Mouse (Mus musculus): ENCODE results near the gene Map4k5. TPM values are rescaled to one million over a fixed set of nuclear protein-coding genes. Genes with fewer than 3 reads are reported as not detected.

Gene Map4k5
- total and polyA plus RNA-seq, 3 experiments, result 7.0 to 8.5 TPM; not detected in 1

- TF ChIP-seq RAD21 (IDR thresholded peaks at IDR 0.05; ENCODE audit: low read depth, low read length), result peak; percentile 65
- TF ChIP-seq HCFC1 (IDR thresholded peaks at IDR 0.05; ENCODE audit: low read depth, low read length), result no peak
- TF ChIP-seq ZC3H11A (IDR thresholded peaks at IDR 0.05; ENCODE audit: low read depth, low read length), result peak; percentile 74
- TF ChIP-seq ZMIZ1 (IDR thresholded peaks at IDR 0.05; ENCODE audit: low read depth, low read length), result no peak
- TF ChIP-seq ELF1 (IDR thresholded peaks at IDR 0.05; ENCODE audit: low read depth, low read length), result no peak
- no peak for TF ChIP-seq MAFK (IDR thresholded peaks at IDR 0.05; ENCODE audit: borderline replicate concordance, low read depth, low read length)
- TF ChIP-seq RCOR1 (IDR thresholded peaks at IDR 0.05; ENCODE audit: low read depth, low read length), result no peak
- no peak for TF ChIP-seq ETS1 (IDR thresholded peaks at IDR 0.05; ENCODE audit: low read depth, low read length)
- TF ChIP-seq SMC3 (IDR thresholded peaks at IDR 0.05; ENCODE audit: low read depth, low read length), result peak; percentile 81
- TF ChIP-seq CTCF (IDR thresholded peaks at IDR 0.05 in 2 of 3, conservative IDR thresholded peaks at IDR 0.05 in 1 of 3; ENCODE audit: control insufficient read depth in 1 of 3, insufficient read depth in 1 of 3, low read depth in 2 of 3, low read length in 3 of 3, poor library complexity in 1 of 3, severe bottlenecking in 1 of 3), result peak; percentile 64 to 72 (median 68)
- TF ChIP-seq USF2 (IDR thresholded peaks at IDR 0.05; ENCODE audit: borderline replicate concordance in 1 of 2, insufficient read depth in 1 of 2, low read depth in 1 of 2, low read length in 2 of 2), result no peak
- no peak for TF ChIP-seq MAZ (IDR thresholded peaks at IDR 0.05; ENCODE audit: low read depth, low read length)
- TF ChIP-seq NRF1 (IDR thresholded peaks at IDR 0.05; ENCODE audit: insufficient read depth, low read depth, low read length, poor library complexity, severe bottlenecking), result no peak
- no peak for TF ChIP-seq GABPA (IDR thresholded peaks at IDR 0.05; ENCODE audit: low read depth, low read length)
- no peak for TF ChIP-seq TCF12 (IDR thresholded peaks at IDR 0.05; ENCODE audit: low read depth, low read length)
- no peak for TF ChIP-seq POLR2AphosphoS5 (IDR thresholded peaks at IDR 0.05; ENCODE audit: borderline replicate concordance, low read depth, low read length)
- TF ChIP-seq POLR2AphosphoS2 (IDR thresholded peaks at IDR 0.05; ENCODE audit: low read length), result no peak
- TF ChIP-seq POLR2A (IDR thresholded peaks at IDR 0.05; ENCODE audit: control insufficient read depth in 1 of 2, insufficient read depth in 1 of 2, low read depth in 1 of 2, low read length in 2 of 2, poor library complexity in 1 of 2), result no peak
- no peak for TF ChIP-seq SIN3A (IDR thresholded peaks at IDR 0.05; ENCODE audit: low read length)
- no peak for TF ChIP-seq KAT2A (conservative IDR thresholded peaks at IDR 0.05; ENCODE audit: low read depth, low read length)
- TF ChIP-seq CHD1 (IDR thresholded peaks at IDR 0.05; ENCODE audit: low read depth, low read length), result no peak
- TF ChIP-seq EP300 (IDR thresholded peaks at IDR 0.05; ENCODE audit: low read depth in 1 of 2, low read length in 2 of 2), result no peak
- Histone ChIP-seq H3K4me3 (ENCODE audit: control insufficient read depth in 1 of 2, insufficient read depth in 1 of 2, low read depth in 2 of 2, low read length in 2 of 2) (no peak overlapping the region), H3K79me2 (ENCODE audit: control insufficient read depth, insufficient read depth, low read length, poor library complexity) (no peaks in the 10 kb centered on the region), H3K4me1 (ENCODE audit: control insufficient read depth in 1 of 2, insufficient read depth in 2 of 2, low read length in 2 of 2) (peaks cover 0 to 4% of the 10 kb centered on the region in 2 experiments; a peak in 3 of 4 replicates), H3K9ac (ENCODE audit: control insufficient read depth, low read depth, low read length, poor library complexity, severe bottlenecking) (no peak overlapping the region), H3K27me3 (ENCODE audit: control insufficient read depth in 1 of 2, insufficient read depth in 2 of 2, low read length in 2 of 2) (no peaks in the 10 kb centered on the region), H3K36me3 (ENCODE audit: control insufficient read depth in 1 of 2, insufficient read depth in 2 of 2, low read length in 2 of 2) (peaks cover 0 to 7% of the 10 kb centered on the region in 2 experiments; a peak in 2 of 4 replicates), H3K9me3 (replicated peaks; ENCODE audit: insufficient read depth, low read length) (no peaks in the 10 kb centered on the region), H3K27ac (ENCODE audit: control insufficient read depth, low read depth, low read length) (no peak overlapping the region)
- DNase-seq (ENCODE audit: low read depth, low spot score), result peak; percentile 81
Measured at GRCm38 (mm10) chr12:69924012-69924411, 31.0 kb upstream of the Map4k5 start.
